Mouse (Mus musculus): ENCODE measurements around the gene Tas2r131.

DNA sequence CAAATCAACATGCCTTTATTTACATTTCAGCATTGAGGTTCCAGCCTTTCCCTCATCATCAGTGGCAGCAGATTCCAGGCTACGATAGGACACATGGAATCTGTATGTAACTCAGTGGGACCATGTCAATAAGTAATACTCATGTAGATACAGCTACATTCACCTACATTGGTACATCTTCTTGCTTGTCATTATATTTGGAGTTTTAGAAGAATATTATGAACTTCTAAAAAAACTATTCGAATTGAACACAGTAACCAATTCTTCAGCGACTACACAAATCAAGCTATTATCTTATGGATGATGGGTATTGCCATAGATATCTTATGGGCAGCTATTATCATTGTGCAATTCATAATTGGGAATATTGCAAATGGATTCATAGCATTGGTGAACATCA lies 48.4 kb downstream of the Tas2r131 start, which contains the start of gene Tas2r125:
- TF ChIP-seq CTCF (IDR thresholded peaks at IDR 0.05; ENCODE audit: insufficient read depth, low read depth, low read length) (no peak), POLR2A (IDR thresholded peaks at IDR 0.05; ENCODE audit: insufficient read depth, low read depth, low read length) (no peak)
